Mouse (Mus musculus) kidney, postnatal 36 days (tissue): ENCODE measurements at regions not wholly inside any gene's neighbourhood (a gene's known extent, or its start where the extent isn't known, plus 50 kb on each side); places are given as distances from the start of the nearest gene placed in this dataset.
"Not testable (repeated sequence)": the region's sequence is repeated elsewhere in the genome, so short reads cannot be mapped to it uniquely, and the experiment has no call there.

Experiments used
- DNase-seq, 2 experiments: peaks; one replicate each; pipeline ENCODE4 v3.0.0; 2021 to 2022; ENCODE audit warnings: mixed read lengths in 2 of 2

- DNase-seq: no peak
Observed at GRCm38 (mm10) chr6:5663433-5664175, 61.8 kb upstream of the Dync1i1 start.

DNA sequence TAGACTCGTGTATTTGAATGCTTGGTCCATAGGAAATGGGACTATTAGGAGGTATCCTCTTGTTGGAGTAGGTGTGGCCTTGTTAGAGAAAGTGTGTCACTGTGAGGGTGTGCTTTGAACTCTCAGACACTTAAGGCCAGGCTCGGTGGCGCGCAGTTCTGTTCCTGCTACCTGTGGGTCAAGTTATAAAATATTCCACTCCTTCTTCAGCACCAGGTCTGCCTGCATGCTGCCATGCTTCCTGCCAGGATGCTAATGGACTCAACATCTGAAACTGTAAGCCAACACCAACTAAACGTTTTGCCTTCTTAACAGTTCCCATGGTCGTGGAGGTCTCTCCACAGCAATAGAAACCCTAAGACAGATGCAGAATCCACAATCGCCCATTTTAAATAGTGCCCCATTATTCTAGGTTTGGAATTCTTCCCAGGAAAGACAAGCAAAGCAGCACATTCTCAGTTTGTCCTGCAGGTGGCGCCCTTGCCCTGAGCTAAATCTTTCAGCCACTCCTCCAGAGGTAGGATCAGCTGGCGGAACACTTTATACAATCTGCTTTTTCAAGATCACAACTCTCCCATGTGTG is 80.2 kb upstream of the Dync1i1 start:
- peak; percentile 46 to 83 for DNase-seq

- DNase-seq: no peak
Observed at GRCm38 (mm10) chr6:5634222-5634621, 91.2 kb upstream of the Dync1i1 start.

DNA sequence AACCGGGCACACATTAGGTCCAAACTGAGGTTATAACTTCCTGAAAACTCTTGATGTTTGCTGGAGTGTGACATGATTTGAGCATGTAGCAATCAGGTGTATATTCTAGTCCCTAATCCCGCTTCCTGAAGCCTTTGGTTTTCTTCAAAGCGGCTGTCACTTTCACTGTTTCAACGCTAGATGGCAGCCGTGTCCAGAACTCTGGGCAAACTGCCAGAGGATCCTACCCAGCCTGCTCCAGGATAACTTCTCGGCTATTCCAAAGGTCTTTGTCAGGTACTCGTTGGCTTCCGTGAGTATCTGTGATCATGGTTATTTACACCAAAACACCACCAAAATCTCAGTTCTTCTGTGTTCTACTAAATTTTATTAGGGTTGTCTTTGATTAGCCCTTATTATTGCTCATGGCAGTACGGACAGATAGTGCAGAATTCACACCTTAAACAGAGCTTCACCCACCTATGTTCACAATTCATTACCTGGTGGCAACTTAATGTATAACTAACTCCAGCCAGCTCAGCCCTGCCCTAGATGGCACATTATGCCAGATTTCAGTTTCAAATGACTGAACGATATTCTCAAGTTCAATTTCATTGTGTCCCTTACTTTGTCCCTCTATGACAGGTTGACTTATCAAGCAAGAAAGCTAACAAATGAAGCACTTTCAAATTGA is 92.3 kb upstream of the Dync1i1 start:
- DNase-seq: peak; percentile 78 to 80

DNA sequence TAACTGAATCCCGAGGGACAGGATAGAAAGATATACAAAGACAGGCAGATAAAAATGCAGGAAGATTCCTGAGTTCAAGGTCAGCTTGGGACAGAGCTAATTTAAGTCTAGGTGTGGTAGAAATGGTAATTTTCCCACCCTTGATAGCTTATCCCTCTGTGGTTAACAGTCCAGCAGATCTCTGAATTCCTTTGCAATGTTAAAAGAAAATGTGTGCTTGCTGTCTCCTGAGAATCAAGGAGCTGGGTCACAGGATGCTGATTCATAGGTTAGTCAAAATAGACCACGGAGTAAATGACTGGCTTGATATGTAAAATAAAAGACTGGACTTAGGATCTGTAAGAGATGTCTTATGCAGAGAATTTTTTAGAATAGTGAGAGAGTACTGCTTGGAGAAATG is 101.4 kb upstream of the Dync1i1 start:
- no peak for DNase-seq

- DNase-seq: no peak
Observed at GRCm38 (mm10) chr6:5621582-5621981, 103.9 kb upstream of the Dync1i1 start.

DNA sequence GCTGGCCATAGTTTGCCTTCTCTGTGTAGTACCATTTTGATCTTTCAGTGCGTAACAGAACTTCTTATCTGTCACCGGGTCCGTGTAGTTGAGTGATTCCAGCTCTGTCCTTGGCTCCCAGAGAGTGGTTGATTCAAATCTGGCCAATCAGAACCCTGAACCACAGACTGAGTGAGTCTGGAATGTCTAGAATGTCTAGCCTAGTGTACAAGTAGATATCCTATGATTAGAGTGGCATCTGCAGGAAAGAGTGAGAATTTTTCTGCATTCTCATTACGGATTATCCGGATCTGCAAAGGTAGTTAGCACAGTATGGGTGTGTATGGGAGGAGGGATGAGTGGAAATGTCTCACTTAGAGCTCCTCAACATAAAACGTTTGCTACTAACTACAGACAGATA is 97.9 kb upstream of the Pdk4 start:
- DNase-seq: peak in 1 of 2 experiments; percentile 17

- peak; percentile 68 to 80 for DNase-seq
Observed at GRCm38 (mm10) chr6:5589635-5590034, 93.5 kb upstream of the Pdk4 start.

GRCm38 (mm10) chr6:5582923-5583525 is 86.9 kb upstream of the Pdk4 start:
- no peak for DNase-seq

- DNase-seq: not testable (repeated sequence)
Observed at GRCm38 (mm10) chr6:5576891-5577290, 80.8 kb upstream of the Pdk4 start.

- no peak for DNase-seq
Observed at GRCm38 (mm10) chr6:5566582-5566981, 70.5 kb upstream of the Pdk4 start.

DNA sequence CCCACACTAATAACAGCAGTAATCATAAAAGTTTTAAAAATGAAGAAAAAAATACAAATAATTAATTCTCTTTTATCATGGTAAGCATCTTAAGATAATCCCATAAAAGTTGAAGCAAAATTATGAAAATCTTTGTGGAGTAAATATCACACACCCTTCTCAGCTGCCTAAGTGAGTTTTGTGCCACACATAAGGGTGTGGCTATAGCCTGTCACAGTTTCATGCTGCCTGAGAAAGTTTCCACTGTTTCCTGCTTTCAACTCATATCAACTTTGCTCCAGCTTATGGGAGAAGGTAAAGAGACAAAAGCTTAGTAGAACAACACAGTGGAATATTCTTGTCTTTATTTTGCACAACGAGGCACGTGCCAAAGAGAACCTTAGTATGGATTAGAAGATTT is 68.9 kb upstream of the Pdk4 start:
- DNase-seq: no peak

GRCm38 (mm10) chr6:5553703-5554394 is 57.7 kb upstream of the Pdk4 start:
- no peak for DNase-seq

- DNase-seq: no peak
Observed at GRCm38 (mm10) chr6:5550067-5550466, 54.0 kb upstream of the Pdk4 start.
